Mouse (Mus musculus) forebrain, embryonic 11.5 days (tissue): ENCODE measurements at regions not wholly inside any gene's neighbourhood (a gene's known extent, or its start where the extent isn't known, plus 50 kb on each side); places are given as distances from the start of the nearest gene placed in this dataset.

ENCODE experiments used
- ATAC-seq: fragments of 200-750 bp; cut with Nextera tagmentation; replicated peaks from 2 replicates; pipeline ENCODE4 v1.8.0; 2017; ENCODE audit warnings: moderate TSS enrichment; ENCODE audit not compliant: low FRiP score
- DNase-seq: peaks from one replicate; pipeline ENCODE4 v3.0.0-alpha.2; 2017; ENCODE audit warnings: low spot score
- H3K27ac ChIP-seq: fragments of 300-500 bp; sonication (generic); 2 replicates; pipeline ENCODE4 v1.5.1; 2014; ENCODE audit warnings: low read depth, low read length
- H3K27me3 ChIP-seq: fragments of 300-500 bp; sonication (generic); 2 replicates; pipeline ENCODE4 v1.6.1; 2014; ENCODE audit warnings: mild to moderate bottlenecking, low read length, mixed read lengths; ENCODE audit not compliant: control insufficient read depth, insufficient read depth
- H3K36me3 ChIP-seq: fragments of 300-500 bp; sonication (generic); 2 replicates; pipeline ENCODE4 v1.6.1; 2014; ENCODE audit warnings: mild to moderate bottlenecking, low read length, moderate library complexity, mixed read lengths; ENCODE audit not compliant: control insufficient read depth, insufficient read depth
- H3K4me1 ChIP-seq: fragments of 300-500 bp; sonication (generic); replicated peaks from 2 replicates; pipeline ENCODE4 v1.6.1; 2014; ENCODE audit warnings: low read length, mixed read lengths; ENCODE audit not compliant: control insufficient read depth, insufficient read depth
- H3K4me2 ChIP-seq: fragments of 300-500 bp; sonication (generic); 2 replicates; pipeline ENCODE4 v1.6.1; 2014; ENCODE audit warnings: low read depth, mild to moderate bottlenecking, low read length, moderate library complexity, mixed read lengths; ENCODE audit not compliant: severe bottlenecking
- H3K4me3 ChIP-seq: fragments of 300-500 bp; sonication (generic); 2 replicates; pipeline ENCODE4 v1.5.1; 2014; ENCODE audit warnings: low read depth, low read length
- H3K9ac ChIP-seq: fragments of 300-500 bp; sonication (generic); 2 replicates; pipeline ENCODE4 v1.6.1; 2014; ENCODE audit warnings: low read length
- H3K9me3 ChIP-seq: fragments of 300-500 bp; sonication (generic); 2 replicates; pipeline ENCODE4 v1.6.1; 2016; ENCODE audit warnings: low read length, mixed read lengths; ENCODE audit not compliant: control insufficient read depth
- WGBS: fragments of 180-500 bp; shearing (Covaris S2); extraction: QIAGEN DNeasy Blood & Tissue Kit; methylation state at CpG from one replicate; pipeline ENCODE4 v1.1.7; 2014; 5-methylcytosine and 5-hydroxymethylcytosine counted together

DNA sequence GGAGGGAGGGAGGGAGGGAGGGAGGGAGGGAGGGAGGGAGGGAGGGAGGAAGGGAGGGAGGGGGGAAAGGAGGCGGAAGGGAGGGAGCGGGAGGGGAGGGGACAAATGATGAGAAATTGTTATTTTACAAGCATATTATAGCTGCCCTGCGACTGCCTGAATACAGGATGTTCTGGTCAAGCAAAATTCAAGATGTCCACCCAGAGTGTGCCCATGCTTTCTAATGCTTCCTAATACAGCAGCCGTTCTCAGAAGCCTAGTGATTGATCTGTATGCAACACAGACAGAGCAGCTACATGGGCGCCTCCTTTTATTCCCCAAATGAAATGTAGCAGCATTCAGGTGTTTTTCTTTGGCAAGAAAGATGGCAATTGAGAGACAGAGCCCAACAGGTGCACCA lies 434.9 kb downstream of the Gxylt1 start:
- ATAC-seq (peak; percentile 39; the same call in 1 of the 2 replicates), DNase-seq (no peak)
- Histone ChIP-seq H3K36me3 (no peaks in the 10 kb centered on the region), H3K4me1 (no peaks in the 10 kb centered on the region), H3K9me3 (no peaks in the 10 kb centered on the region), H3K4me3 (no peak overlapping the region), H3K9ac (no peak overlapping the region), H3K27ac (no peak overlapping the region), H3K4me2 (no peak overlapping the region), H3K27me3 (no peaks in the 10 kb centered on the region)
- 80% methylated on average over 5 of the region's 5 CpGs for WGBS

- no peaks in the 10 kb centered on the region for H3K9me3 ChIP-seq
- no peak overlapping the region for H3K27ac ChIP-seq
- no peak overlapping the region for H3K9ac ChIP-seq
- DNase-seq (no peak), ATAC-seq (peak; percentile 75)
- H3K4me2 ChIP-seq: no peak overlapping the region
- H3K4me1 ChIP-seq: no peaks in the 10 kb centered on the region
- WGBS: 59% methylated on average over 4 of the region's 4 CpGs
- no peaks in the 10 kb centered on the region for H3K27me3 ChIP-seq
- no peak overlapping the region for H3K4me3 ChIP-seq
- H3K36me3 ChIP-seq: no peaks in the 10 kb centered on the region
Observed at GRCm38 (mm10) chr15:92839611-92840010, 435.4 kb downstream of the Gxylt1 start.

GRCm38 (mm10) chr15:92826136-92826535 lies 429.5 kb downstream of the Pdzrn4 start:
- H3K9ac ChIP-seq: no peak overlapping the region
- H3K4me1 ChIP-seq: no peaks in the 10 kb centered on the region
- H3K4me3 ChIP-seq: no peak overlapping the region
- DNase-seq (no peak), ATAC-seq (no peak)
- H3K36me3 ChIP-seq: no peaks in the 10 kb centered on the region
- H3K27me3 ChIP-seq: no peaks in the 10 kb centered on the region
- no peak overlapping the region for H3K4me2 ChIP-seq
- 92% methylated on average over 4 of the region's 4 CpGs for WGBS
- H3K27ac ChIP-seq: no peak overlapping the region
- H3K9me3 ChIP-seq: no peaks in the 10 kb centered on the region
